10 mouse cellular contexts compared by ENCODE assay signal in genomic region chr14:101428805-101429516, GRCm38 (mm10).
DNase-seq lines count a peak whose midpoint lies in the region; ATAC-seq and TF ChIP-seq lines count a peak whose summit lies in the region.
"Had no signal": no experiment of that assay in that cellular context is flagged by ENCODE, and none has a peak within 500 bp of the region (broad histone marks: within the 10 kb centered on the region; RNA-seq: fewer than 3 reads in every experiment).

No protein-coding gene starts in this region.

- H3K9me3 ChIP-seq in forebrain, postnatal 0 days (ENCODE audit: low read length), result no peaks in the 10 kb centered on the region
- H3K9me3 ChIP-seq in neural tube, embryonic 13.5 days, result no peaks in the 10 kb centered on the region
- H3K9me3 ChIP-seq: liver, embryonic 15.5 days had no signal

- H3K4me1 ChIP-seq in forebrain, postnatal 0 days (ENCODE audit: insufficient read depth), result 0 out of 2 replicates have a peak, but pooled peaks cover 2% of the 10 kb centered on the region
- no peaks in the 10 kb centered on the region for H3K4me1 ChIP-seq in neural tube, embryonic 13.5 days (replicated peaks)
- H3K4me1 ChIP-seq: liver, embryonic 15.5 days had no signal

- no peak overlapping the region for H3K27ac ChIP-seq in forebrain, postnatal 0 days (ENCODE audit: low read depth, low read length)
- no peak overlapping the region for H3K27ac ChIP-seq in neural tube, embryonic 13.5 days (replicated peaks)
- H3K27ac ChIP-seq: liver, embryonic 15.5 days had no signal

- H3K27me3 ChIP-seq in forebrain, postnatal 0 days (ENCODE audit: insufficient read depth, low read length), result no peaks in the 10 kb centered on the region
- no peaks in the 10 kb centered on the region for H3K27me3 ChIP-seq in neural tube, embryonic 13.5 days
- H3K27me3 ChIP-seq: liver, embryonic 15.5 days had no signal

- peak; percentile 81 for TF ChIP-seq CTCF in forebrain, postnatal 0 days (IDR thresholded peaks at IDR 0.05; ENCODE audit: low read depth)

- whole genome bisulfite sequencing in forebrain, postnatal 0 days, result 25% methylated on average over 3 of the region's 3 CpGs
- WGBS in neural tube, embryonic 13.5 days, result 49% methylated on average over 3 of the region's 3 CpGs

- H3K4me2 ChIP-seq in forebrain, postnatal 0 days (ENCODE audit: low read depth), result no peak overlapping the region
- H3K4me2 ChIP-seq in neural tube, embryonic 13.5 days, result no peak overlapping the region
- H3K4me2 ChIP-seq: liver, embryonic 15.5 days had no signal

- H3K4me3 ChIP-seq in forebrain, postnatal 0 days (ENCODE audit: low read depth, low read length), result no peak overlapping the region
- H3K4me3 ChIP-seq in neural tube, embryonic 13.5 days, result no peak overlapping the region
- H3K4me3 ChIP-seq: liver, embryonic 15.5 days had no signal

- ATAC-seq in forebrain, postnatal 0 days, result peak; percentile 67; the same call in 1 of the 2 replicates
- ATAC-seq in neural tube, embryonic 13.5 days (ENCODE audit: low read depth), result peak; percentile 61
- no peak for ATAC-seq in cerebellum, adult (ENCODE audit: insufficient number of reproducible peaks, low FRiP score, low TSS enrichment)

- peak; percentile 17 for DNase-seq in cerebellum, adult 9-10 months
- DNase-seq in cerebellum, postnatal 36 days, result no peak
- DNase-seq in left cerebral cortex, postnatal 14 days (ENCODE audit: low spot score in 2 of 2), result peak; percentile 43 to 50
- DNase-seq in left cerebral cortex, adult 18-20 months (ENCODE audit: low spot score in 2 of 2), result no peak
- DNase-seq in forebrain, postnatal 0 days, result peak; percentile 81
- DNase-seq in urinary bladder, postnatal 36 days (ENCODE audit: low spot score in 2 of 2), result no peak
- DNase-seq: thymus, postnatal 4 days had no signal

- intact Hi-C loops in left cerebral cortex, postnatal 14 days (cut with DNase I), result loop anchor here (10.0 kb wide), 1 partner anchor 1494 kb away; no protein-coding TSS in a partner anchor

- no peaks in the 10 kb centered on the region for H3K36me3 ChIP-seq in forebrain, postnatal 0 days (ENCODE audit: insufficient read depth)
- H3K36me3 ChIP-seq in neural tube, embryonic 13.5 days, result no peaks in the 10 kb centered on the region
- H3K36me3 ChIP-seq: liver, embryonic 15.5 days had no signal

- H3K9ac ChIP-seq in forebrain, postnatal 0 days, result no peak overlapping the region
- no peak overlapping the region for H3K9ac ChIP-seq in neural tube, embryonic 13.5 days
- H3K9ac ChIP-seq: liver, embryonic 15.5 days had no signal

Comparison
In these comparisons a context has a peak if more than half of its experiments do, and no peak if none do; other contexts are left out.
1. DNase-seq: peak in cerebellum, adult 9-10 months (single experiment), left cerebral cortex, postnatal 14 days (2 of 2) and forebrain, postnatal 0 days (single experiment); none in cerebellum, postnatal 36 days (0 of 2), left cerebral cortex, adult 18-20 months (0 of 2) and urinary bladder, postnatal 36 days (0 of 2).